Mouse (Mus musculus) frontal cortex, postnatal 36 days (tissue): ENCODE results near the gene Hist1h2ai.
A peak's percentile ranks its signal among the peaks of the same experiment; 100 is the strongest.
"Not testable (repeated sequence)": the region's sequence is repeated elsewhere in the genome, so short reads cannot be mapped to it uniquely, and the experiment has no call there.

Experiments used
- DNase-seq, 2 experiments: peaks; one replicate each; pipeline ENCODE4 v3.0.0; 2022; ENCODE audit warnings: low spot score in 2 of 2

The Hist1h2ai gene

DNA sequence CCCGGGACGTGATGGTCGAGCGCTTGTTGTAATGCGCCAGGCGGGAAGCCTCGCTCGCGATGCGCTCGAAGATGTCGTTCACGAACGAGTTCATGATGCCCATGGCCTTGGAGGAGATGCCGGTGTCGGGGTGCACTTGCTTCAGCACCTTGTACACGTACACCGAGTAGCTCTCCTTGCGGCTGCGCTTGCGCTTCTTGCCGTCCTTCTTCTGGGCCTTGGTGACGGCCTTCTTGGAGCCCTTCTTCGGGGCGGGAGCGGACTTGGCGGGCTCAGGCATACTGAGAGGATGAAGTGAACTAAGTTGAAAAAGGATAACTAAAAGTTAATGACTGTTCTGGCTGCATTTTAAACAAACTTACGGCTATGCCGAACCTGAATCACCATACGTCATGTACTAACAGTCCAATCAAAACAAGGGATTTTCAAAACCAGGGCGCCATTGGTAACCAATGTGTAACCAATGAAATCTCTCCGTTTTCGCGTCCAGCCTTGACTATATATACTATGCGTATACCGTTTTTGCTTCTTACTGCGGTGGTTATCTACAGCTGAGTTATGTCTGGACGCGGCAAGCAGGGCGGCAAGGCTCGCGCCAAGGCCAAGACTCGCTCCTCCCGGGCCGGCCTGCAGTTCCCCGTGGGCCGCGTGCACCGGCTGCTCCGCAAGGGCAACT lies at the start of gene Hist1h2ai, which contains the start of gene Hist1h2bl:
Gene Hist1h2ai, plus strand, starts transcription at position 559 of the 676 bp plus-strand sequence.
Gene Hist1h2bl, minus strand, starts transcription at position 280 of the 676 bp plus-strand sequence.
- DNase-seq, result peak; percentile 84 to 95

DNA sequence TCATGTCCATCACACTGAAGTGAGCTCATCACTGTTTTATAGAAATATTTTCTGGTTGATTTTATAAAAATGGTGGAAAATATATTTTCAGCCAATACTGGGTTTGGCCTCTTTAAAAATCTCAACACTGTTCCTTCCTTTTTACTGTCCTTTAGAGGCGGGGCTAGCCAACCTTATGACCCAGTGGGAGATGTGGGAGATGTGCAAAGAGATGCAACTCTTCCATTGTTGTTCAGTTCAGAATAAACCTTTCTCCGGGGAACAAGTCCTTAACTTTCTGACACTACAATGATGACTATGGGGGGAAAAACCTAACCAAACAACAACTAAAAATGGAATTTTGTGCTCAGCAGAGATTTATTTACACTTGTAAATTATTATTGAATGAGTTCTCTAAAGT lies 38.9 kb upstream of the Hist1h2ai start, which contains the start of gene Olfr1360:
Gene Olfr1360, minus strand, starts transcription at position 101 of the 400 bp plus-strand sequence.
- DNase-seq, result no peak

DNA sequence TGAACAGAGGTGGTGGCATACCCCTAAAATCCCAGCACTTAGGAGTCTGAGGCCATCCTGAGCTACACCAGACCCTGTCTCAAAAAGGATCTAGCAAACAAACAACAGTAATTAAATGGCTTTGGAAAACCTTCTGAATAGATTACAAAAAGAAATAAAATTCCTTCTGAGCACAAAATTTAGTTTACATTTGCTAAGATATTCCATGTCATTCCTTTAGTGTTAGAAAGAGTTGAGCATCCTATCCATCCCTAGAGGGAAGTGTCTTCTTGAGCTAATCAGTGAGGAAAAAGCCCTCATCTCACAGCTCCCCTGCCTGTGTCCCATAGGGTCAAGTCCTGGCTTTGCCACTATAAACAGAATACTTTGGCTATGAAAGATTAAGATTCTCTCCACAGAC lies 18.4 kb upstream of the Hist1h2ai start, which contains the start of gene Olfr1359:
Gene Olfr1359, plus strand, starts transcription at position 301 of the 400 bp plus-strand sequence.
- no peak for DNase-seq

DNA sequence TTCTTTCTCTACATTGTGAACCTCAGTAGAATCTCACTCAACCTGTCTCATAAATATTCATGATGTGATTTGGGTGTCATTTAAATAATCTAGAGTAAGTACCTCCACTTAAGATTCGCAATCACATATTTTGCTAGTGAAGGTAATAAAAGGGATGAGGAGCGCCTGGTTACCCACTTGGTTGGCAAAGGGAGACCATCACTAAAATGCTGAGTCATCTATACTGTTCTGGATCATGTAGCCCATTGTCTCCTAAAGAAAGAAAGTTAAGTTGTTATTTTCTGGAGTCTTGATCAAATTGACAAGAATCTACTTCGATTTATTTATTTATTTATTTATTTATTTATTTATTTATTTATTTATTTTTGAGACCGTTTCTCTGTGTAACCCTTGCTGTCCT lies 9.6 kb upstream of the Hist1h2ai start:
- no peak for DNase-seq

DNA sequence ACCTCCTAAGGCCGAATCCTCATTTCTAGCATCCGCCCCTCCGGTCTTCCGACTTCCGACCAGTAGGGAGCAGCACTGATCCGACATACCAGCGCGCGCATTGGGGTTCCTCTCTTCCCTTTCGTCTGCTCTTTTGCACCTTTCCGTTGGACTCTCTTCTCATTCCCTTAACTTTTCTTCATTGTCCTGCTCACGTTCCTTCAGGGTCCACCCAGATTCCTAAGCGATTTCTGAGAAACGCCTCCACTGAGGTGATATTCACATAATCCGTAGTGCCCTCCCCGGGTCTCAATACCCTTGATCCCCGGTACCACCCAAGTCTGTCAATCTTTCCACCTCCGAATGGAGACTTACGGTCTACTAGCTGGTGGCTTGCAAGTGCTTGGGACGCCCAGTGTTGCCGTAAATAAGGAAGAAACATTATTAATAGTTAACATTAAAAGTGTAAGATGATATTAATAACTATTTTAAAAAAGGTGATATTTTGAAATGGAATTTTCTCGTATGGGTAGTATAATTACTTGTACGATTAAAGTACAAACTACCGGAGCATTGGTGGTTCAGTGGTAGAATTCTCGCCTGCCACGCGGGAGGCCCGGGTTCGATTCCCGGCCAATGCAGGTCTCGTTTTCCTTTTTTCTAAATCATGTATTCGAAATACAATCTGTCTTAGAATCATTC lies 6.1 kb upstream of the Hist1h2ai start:
- DNase-seq, result peak; percentile 92 to 93

DNA sequence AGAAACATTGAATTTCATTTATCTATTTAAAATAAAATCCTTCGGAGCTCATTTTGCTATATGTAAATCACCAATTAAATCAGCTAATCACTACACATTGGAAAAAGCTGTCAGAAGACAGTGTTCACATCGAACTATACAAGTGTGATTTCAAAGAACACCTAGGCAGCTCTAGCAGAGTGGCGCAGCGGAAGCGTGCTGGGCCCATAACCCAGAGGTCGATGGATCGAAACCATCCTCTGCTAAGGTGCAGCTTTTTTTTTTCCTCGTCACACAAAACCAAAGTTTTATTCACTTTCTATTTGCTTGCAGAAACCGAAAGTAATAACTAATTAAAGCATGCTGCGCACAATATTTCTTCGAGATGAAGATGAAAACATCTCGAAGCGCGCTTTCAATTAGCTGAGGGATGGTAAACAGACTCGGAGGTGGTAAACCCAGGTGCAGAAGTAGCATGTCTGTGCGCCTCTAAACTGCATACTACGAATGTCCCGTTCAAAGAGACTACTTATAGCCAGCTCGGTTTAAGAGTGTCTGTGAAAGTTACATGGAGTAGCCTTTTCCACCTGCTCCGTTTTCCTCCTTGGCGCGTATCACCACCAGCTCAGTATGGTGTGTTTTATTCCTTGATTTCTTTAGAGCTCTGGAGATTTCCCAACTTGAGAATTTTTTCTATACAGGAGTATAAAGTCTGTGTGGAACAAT lies 5.2 kb upstream of the Hist1h2ai start:
- peak; percentile 87 to 89 for DNase-seq

DNA sequence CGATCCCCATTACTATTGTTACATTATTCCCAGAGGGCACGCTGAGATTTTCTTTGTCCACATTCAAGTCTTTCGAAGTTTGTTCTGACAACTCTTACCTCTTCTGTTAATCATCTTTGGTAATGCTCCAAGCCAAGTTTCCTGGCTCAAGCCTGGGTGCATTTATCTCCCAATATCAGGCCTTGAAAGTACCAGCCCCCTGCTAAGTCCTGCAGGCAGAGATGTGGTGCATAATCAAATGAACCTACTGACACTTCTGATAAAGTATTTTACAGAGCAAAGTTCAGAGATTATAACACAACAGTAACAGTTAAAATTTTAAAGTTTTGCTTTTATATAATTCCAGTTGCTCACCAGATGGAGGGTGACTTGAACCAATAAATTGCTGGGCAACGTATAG lies 4.5 kb upstream of the Hist1h2ai start:
- no peak for DNase-seq

DNA sequence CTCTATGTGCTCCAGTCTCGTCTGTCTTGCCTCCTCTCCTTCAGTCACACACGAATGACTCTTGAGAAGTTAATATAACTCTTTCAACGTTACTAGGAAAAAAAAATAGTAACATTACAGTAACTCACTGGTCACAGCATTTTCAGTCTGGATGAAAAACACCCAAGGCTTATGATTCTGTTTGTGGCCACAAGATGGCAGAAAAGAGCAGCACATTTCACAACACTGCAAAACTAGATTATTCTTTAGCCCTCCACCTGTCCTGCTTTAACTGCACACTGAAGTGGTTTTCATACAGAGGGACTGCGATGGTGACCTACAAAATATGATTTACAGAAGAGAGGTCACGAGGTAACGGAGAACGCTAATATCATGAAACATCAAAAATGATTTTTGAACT lies 1.5 kb upstream of the Hist1h2ai start:
- peak; percentile 49 to 83 for DNase-seq

DNA sequence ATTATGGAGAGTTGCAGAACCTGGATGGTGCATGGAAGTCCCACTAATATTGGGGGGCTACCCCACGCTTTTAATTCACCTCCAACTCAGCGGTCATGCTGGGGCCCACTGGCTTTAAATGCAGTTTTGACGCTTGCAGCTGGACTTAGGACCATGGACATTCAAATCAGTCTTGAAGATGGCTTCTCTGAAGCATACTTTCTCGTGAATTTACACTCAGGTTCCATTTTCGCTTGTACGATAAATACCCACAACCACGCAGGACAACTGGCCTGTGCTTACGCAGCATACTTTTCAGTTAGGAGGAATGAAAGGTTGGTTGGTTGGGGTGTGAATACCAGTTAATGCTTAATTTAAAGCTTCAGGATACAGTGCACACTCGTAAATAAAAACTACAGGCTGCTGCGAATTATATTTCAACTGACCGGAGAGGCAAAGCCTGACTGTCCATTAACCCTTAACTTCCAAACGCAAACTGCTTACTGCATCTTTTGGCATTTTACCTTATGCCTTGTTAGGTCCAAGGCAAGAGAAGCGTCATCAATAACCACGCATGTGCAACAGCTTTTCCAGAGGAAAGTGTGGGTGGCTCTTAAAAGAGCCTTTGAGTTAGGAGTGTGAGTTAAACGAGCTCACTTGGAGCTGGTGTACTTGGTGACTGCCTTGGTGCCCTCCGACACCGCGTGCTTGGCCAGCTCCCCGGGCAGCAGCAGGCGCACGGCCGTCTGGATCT lies 925 bp upstream of the Hist1h2ai start:
- DNase-seq, result peak in 1 of 2 experiments; percentile 11

DNA sequence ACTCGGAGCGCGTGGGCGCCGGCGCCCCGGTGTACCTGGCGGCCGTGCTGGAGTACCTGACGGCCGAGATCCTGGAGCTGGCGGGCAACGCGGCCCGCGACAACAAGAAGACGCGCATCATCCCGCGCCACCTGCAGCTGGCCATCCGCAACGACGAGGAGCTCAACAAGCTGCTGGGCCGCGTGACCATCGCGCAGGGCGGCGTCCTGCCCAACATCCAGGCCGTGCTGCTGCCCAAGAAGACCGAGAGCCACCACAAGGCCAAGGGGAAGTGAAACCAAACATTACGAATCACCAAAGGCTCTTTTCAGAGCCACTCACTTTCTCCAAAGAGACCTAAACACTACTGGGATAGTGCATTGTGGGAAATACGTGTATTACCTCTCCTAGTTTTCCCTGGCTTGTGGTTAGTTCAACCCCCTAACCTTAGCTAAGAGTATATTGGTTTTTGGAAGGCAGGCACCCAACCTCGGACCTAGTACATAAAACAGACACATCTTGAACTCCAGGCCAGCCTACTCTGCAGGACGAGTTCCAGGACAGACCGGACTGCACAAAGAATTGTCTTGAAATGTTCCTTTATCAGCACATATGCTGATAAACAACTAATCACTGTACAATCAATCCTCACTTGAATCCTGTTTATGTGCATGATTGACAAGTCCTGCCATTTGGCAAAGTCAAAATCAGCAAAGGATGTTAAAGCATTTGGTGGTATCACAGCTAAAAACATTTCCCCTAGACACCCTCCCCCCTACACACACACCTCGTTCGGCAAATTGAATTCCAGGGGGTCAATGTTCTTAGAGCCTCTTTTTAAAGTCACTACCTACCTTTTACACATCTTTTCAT lies 544 bp downstream of the Hist1h2ai start:
- peak; percentile 13 to 33 for DNase-seq

DNA sequence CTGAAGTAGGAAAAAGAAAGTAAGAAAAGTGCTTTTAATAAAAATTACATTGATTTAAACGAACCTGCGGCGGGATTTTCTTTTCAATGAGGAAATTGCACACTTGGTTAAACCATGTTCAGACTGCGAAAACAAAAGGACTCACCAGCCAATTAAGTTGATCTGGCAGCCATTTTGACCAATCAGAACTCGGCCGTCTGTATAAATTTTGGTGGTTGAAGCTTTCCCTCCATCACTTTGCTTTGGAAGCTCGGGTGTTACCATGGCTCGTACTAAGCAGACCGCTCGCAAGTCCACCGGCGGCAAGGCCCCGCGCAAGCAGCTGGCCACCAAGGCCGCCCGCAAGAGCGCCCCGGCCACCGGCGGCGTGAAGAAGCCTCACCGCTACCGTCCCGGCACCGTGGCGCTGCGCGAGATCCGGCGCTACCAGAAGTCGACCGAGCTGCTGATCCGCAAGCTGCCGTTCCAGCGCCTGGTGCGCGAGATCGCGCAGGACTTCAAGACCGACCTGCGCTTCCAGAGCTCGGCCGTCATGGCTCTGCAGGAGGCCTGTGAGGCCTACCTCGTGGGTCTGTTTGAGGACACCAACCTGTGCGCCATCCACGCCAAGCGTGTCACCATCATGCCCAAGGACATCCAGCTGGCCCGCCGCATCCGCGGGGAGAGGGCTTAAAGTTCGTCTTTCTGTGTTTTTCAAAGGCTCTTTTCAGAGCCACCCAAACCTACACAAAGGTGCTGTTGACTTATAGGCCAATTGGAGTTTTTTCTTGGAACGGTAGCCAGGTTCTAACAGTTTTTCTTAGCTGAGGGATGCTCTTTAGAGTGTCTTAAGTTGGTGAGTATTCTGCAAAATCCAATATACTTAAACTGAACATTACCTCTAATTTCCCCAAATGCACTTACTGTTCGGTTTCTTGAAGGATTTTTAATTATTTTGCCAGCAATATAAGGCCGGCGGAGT lies 1.5 kb downstream of the Hist1h2ai start, which contains the start of gene Hist1h3h:
Gene Hist1h3h, plus strand, starts transcription at position 263 of the 961 bp plus-strand sequence.
- peak; percentile 90 to 95 for DNase-seq

DNA sequence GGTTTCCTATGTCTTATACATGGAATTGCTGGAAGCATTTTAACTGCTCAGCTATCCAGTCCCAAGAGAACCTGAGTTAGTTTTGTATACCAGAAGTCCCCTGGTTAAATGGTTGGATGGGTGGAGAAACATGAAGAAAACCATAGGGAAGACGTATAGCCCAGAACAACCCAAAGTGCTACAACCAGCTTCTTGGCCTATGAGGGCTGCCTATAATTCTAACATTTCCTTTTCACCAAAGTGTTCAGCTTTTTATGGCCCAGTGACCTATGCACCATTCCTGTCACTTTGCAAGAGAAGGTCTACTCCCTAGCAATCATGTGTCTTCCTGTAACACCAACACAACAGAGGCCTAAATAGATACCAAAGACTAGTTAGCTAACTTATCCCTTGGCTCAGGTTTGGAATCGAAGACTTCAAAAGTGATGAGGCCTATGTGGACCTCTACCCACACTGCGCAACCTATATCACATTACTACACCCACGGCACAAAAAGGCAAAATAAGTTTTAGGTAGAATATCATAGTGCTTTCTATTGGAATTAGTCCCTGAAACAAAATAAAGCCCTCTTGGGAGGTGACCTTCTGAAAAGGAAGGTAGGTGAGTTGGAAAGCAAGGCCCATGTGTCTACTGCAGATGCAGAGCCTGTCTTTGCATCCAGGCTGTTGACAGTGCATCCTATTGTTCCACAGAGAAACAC lies 2.3 kb downstream of the Hist1h2ai start:
- no peak for DNase-seq

DNA sequence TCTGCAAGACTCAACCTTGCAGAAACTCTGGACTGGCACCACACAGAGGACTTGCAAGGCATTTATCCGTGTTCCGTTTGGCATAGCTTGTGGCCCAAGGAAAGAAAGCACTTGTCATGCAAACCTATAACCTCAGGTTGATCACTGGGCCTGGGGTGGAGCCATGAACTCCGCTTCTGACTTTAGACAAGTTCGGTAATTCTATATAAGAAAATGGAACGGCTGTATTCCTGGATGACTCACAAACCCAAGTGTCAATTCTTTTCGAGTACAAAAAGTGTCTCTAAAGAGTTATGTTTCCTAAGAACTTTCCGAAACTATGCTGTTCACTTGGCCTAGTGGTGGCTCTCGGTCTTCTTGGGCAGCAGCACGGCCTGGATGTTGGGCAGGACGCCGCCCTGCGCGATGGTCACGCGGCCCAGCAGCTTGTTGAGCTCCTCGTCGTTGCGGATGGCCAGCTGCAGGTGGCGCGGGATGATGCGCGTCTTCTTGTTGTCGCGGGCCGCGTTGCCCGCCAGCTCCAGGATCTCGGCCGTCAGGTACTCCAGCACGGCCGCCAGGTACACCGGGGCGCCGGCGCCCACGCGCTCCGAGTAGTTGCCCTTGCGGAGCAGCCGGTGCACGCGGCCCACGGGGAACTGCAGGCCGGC lies 5.0 kb downstream of the Hist1h2ai start:
- DNase-seq, result not testable (repeated sequence)

DNA sequence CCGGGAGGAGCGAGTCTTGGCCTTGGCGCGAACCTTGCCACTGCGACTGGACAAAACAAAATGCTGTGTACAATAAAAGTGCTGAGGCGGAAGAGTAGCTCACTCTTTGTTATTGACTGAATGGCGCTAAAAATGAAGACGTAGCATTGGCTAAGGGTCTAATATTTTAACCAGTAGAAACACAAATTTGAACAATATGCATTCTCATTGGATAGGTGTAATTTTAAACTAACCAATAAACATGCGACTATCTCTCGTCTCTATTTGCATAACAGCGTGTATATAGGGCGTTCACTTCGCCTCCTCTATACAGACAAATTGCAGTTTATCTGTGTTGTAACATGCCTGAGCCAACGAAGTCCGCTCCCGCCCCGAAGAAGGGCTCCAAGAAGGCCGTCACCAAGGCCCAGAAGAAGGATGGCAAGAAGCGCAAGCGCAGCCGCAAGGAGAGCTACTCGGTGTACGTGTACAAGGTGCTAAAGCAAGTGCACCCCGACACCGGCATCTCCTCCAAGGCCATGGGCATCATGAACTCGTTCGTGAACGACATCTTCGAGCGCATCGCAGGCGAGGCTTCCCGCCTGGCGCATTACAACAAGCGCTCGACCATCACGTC lies 5.6 kb downstream of the Hist1h2ai start, which contains the start of gene Hist1h2bm:
Gene Hist1h2bm, plus strand, starts transcription at position 288 of the 616 bp plus-strand sequence.
- DNase-seq, result peak; percentile 71 to 81

DNA sequence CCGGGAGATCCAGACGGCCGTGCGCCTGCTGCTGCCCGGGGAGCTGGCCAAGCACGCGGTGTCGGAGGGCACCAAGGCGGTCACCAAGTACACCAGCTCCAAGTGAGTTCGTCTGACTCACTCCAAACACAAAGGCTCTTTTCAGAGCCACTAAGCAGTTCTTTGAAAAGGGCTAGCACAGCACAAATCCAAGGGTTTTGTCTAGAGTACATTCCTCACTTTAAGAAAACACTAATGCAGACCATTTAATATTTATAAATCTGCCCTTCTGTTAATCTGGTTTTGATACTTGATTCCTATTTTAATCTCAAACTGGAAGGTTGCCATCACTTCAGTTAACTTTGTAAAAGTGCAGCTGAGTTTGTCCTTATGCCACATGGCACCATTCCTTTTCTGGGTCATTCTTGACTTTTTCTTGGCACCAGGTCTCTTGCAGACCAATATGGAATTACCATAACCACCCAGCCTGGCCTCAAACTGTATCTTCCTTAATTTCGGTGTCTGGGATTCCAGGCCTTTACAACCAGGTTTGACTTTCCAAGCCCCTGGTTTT lies 6.2 kb downstream of the Hist1h2ai start:
- no peak for DNase-seq

DNA sequence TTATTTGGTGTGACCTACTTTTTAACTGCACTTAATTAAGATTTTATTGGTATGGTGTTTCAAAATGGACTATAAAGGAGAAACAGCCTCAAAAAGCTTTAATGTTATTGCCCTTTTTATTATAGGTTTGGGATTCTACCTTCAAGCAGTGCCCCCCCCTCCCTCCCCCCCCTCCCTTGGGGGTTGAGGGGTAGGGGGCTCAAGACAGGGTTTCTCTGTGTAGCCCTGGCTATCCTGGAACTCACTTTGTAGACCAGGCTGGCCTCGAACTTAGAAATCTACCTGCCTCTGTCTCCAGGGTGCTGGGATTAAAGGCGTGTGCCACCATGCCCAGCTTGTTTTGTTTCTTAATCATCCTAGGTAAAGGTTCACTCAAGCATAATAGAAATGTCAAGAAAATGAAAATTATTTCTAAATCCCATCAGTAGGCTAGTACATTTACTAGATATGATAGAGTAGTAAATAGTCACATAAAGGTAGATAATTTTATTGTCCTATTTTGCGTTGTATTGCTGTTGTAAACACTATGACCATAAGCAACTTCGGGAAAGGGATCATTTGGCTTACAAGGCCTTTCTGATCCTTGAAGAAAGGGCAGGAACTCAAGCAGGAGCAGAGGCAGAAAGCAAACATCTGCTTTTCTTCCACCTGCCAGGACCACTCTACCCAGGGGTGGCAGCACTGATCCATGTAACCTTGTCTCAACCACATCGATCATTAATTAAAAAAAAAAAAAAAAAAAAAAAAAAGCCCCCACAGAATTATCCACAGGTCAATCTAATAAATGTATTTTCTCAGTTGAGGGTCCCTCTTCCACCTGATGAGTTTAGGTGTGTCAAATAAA lies 7.0 kb downstream of the Hist1h2ai start:
- no peak for DNase-seq
